Mouse (Mus musculus) G1E (cell line): Measurements from ENCODE around the gene Ntrk3. TPM values are rescaled to one million over a fixed set of nuclear protein-coding genes. Genes with fewer than 3 reads are reported as not detected.

Experiments
- ATAC-seq: 2 replicates; pipeline ENCODE4 v1.8.0; 2016; ENCODE audit warnings: mild to moderate bottlenecking; ENCODE audit not compliant: insufficient number of reproducible peaks, poor library complexity, low FRiP score, severe bottlenecking; ENCODE audit errors: extremely low read depth
- DNase-seq: peaks from one replicate; pipeline ENCODE4 v3.0.0; 2012; ENCODE audit warnings: low spot score
- H3K27me3 ChIP-seq: 2 replicates; pipeline ENCODE4 v1.6.1; 2012; ENCODE audit warnings: mild to moderate bottlenecking, low read length, inconsistent platforms; ENCODE audit not compliant: insufficient read depth
- H3K36me3 ChIP-seq: replicated peaks from 2 replicates; pipeline ENCODE3; 2012; ENCODE audit warnings: mild to moderate bottlenecking, inconsistent platforms
- H3K4me1 ChIP-seq: 2 replicates; pipeline ENCODE4 v1.6.1; 2012; ENCODE audit warnings: low read depth, low read length, inconsistent platforms, mixed read lengths; ENCODE audit not compliant: insufficient read depth
- H3K4me3 ChIP-seq: 2 replicates; pipeline ENCODE4 v1.5.1; 2012; ENCODE audit warnings: low read depth, mild to moderate bottlenecking, inconsistent platforms, low read length, moderate library complexity, mixed read lengths
- H3K9me3 ChIP-seq: replicated peaks from 2 replicates; pipeline ENCODE4 v1.6.1; 2012; ENCODE audit warnings: inconsistent platforms
- CTCF ChIP-seq: IDR thresholded peaks from 2 replicates; pipeline ENCODE4 v1.5.1; 2012; ENCODE audit warnings: low read depth, low read length, inconsistent platforms, mixed read lengths
- GATA1 ChIP-seq: IDR thresholded peaks from 2 replicates; pipeline ENCODE4 v1.6.1; 2012; ENCODE audit warnings: borderline replicate concordance, low read length, inconsistent platforms, mixed read lengths
- GATA2 ChIP-seq: IDR thresholded peaks from 2 replicates; pipeline ENCODE4 v1.6.1; 2012; ENCODE audit warnings: low read depth, low read length, inconsistent platforms, borderline replicate concordance
- POLR2AphosphoS5 ChIP-seq: IDR thresholded peaks from 2 replicates; pipeline ENCODE4 v1.6.1; 2012; ENCODE audit warnings: low read depth, low read length, inconsistent platforms; ENCODE audit not compliant: insufficient replicate concordance
- TAL1 ChIP-seq: conservative IDR thresholded peaks from 2 replicates; pipeline ENCODE4 v1.6.1; 2012; ENCODE audit warnings: low read depth, low read length, inconsistent platforms, mixed read lengths
- polyA plus RNA-seq: library from polyadenylated mRNA; stranded (reverse); fragments of >175 nt; gene quantifications from 2 replicates; pipeline ENCODE4 v1.2.3, GENCODE M21; 2012
- total RNA-seq, 2 experiments: library from RNA; stranded (forward) in 1 of 2; stranded (reverse) in 1 of 2; fragments of 200-1000 nt in 1 of 2; fragments of >200 nt in 1 of 2; fragmentation: Nextera tagmentation in 1 of 2; gene quantifications; 2 replicates each; pipeline ENCODE4 v1.2.3; 2014 to 2017

Gene Ntrk3
- total and polyA plus RNA-seq, 3 experiments: 0.27 TPM; not detected in 2

DNA sequence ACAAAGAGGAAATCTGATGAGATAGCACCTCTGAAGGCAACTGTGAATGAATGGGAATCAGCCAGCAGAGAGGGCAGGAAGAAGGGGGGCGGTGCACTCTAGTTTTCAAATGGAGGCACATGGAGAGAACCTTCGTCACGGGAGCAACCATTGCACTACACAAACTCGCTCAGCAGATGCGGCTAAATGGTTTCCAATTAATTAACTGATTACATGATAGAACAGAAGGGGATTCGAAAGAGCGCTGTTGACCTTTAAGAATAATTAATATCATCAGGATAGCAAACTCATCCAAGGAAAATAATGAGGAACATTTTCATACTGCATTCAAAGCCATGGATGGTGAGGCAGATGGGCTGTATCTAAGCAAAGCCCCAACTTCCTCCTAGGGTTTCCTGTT, 244.2 kb downstream of the Ntrk3 start:
- Histone ChIP-seq H3K36me3 (no peaks in the 10 kb centered on the region), H3K4me3 (no peak overlapping the region), H3K9me3 (peaks cover 36% of the 10 kb centered on the region), H3K4me1 (no peaks in the 10 kb centered on the region), H3K27me3 (no peaks in the 10 kb centered on the region)
- TF ChIP-seq GATA2 (no peak), GATA1 (no peak), POLR2AphosphoS5 (no peak), CTCF (no peak), TAL1 (no peak)
- no peak for ATAC-seq
- no peak for DNase-seq

DNA sequence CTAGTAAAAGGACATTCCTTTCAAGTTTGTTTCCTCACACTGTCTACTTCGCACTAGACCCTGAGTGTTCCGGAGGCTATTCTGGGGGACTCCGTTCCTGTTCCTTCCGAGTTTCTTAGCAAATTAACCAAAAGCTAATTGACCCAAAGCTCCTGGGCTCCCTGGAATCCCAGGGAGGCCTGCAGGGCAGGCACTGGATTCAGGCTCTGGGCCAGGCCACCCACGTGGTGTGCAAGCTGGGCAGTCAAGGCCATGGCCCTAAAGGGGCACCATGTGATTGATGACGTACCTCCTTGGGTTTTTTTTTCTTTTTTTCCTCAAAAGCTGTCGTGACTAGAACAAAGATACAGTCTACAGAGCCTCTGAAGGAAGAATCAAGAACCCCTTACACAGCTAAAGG, 246.6 kb downstream of the Ntrk3 start:
- DNase-seq (no peak), ATAC-seq (no peak)
- Histone ChIP-seq H3K27me3 (no peaks in the 10 kb centered on the region), H3K36me3 (no peaks in the 10 kb centered on the region), H3K4me1 (no peaks in the 10 kb centered on the region), H3K4me3 (no peak overlapping the region), H3K9me3 (peaks cover 33% of the 10 kb centered on the region)
- no peak for TF ChIP-seq TAL1
- no peak for TF ChIP-seq CTCF
- TF ChIP-seq GATA1: no peak
- no peak for TF ChIP-seq POLR2AphosphoS5

DNA sequence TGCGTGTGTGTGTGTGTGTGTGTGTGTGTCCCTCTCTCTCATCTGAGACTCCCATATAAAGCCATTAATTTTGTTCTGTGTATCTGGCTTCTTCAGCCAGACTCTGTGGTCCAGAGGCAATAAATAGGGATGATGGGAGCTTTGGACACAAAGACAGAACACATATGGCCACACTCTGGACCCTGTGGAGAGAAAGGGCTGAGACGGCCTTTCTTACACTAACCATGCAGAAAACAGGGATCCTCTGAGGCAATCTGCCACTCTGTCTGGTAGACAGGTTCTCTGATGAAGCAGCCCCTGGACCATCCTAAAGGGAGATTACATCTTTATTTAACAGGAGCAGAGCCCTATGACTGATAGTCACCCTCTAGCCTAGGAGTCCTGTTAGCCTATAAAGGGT, 253.5 kb downstream of the Ntrk3 start:
- no peak overlapping the region for H3K4me3 ChIP-seq
- no peaks in the 10 kb centered on the region for H3K27me3 ChIP-seq
- no peaks in the 10 kb centered on the region for H3K4me1 ChIP-seq
- DNase-seq (no peak), ATAC-seq (no peak)
- no peak for TF ChIP-seq CTCF
- no peak for TF ChIP-seq TAL1
- TF ChIP-seq POLR2AphosphoS5: no peak
- no peak for TF ChIP-seq GATA1
- TF ChIP-seq GATA2: no peak
- no peaks in the 10 kb centered on the region for H3K36me3 ChIP-seq
- peaks cover 2% of the 10 kb centered on the region for H3K9me3 ChIP-seq

DNA sequence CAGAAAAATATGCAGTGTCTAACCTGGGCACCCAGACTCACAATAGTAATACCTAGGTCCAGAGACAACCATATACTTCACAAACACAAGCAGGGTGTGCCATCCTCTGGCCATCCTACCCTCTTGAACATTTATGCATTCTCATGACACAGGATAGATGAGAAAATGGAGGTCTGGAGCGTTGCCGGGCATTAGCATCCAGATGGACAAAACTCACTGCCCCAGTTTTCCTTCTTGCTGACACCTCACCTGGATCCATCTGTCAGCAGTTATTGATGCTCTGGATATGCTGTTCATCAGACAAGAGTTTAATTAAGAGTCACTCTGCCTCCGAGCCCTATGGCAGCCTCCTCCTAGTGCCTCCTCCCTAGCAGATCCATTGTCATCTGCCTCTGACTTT, 254.1 kb downstream of the Ntrk3 start:
- peaks cover 2% of the 10 kb centered on the region for H3K9me3 ChIP-seq

DNA sequence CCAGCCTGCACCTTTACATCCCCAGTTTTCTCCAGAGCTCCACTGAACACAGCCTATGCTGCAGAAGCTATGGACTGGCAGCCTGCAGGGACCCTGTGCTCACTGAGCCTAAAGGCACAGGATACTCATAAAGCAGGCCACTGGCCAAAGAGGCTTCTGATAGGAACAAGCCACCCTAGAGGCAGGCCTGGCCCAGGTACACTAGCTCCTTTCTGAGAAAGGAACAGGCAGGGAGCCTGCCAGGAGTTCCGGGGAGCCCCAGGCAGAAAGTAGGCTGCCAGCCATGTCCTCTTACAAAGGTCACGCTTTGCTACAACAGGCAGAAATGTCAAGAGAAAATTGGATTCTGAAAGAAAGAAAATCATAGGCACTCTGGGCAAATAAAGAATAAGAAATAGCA, 254.8 kb downstream of the Ntrk3 start:
- Histone ChIP-seq H3K9me3 (peaks cover 2% of the 10 kb centered on the region), H3K4me3 (no peak overlapping the region), H3K27me3 (no peaks in the 10 kb centered on the region), H3K36me3 (no peaks in the 10 kb centered on the region), H3K4me1 (no peaks in the 10 kb centered on the region)
- ATAC-seq (no peak), DNase-seq (no peak)
- no peak for TF ChIP-seq TAL1
- TF ChIP-seq GATA1: no peak
- TF ChIP-seq GATA2: no peak
- no peak for TF ChIP-seq CTCF
- TF ChIP-seq POLR2AphosphoS5: no peak

More for the DNA sequence above, 254.1 kb downstream of the Ntrk3 start:
- TF ChIP-seq CTCF (no peak), TAL1 (no peak), GATA2 (no peak), POLR2AphosphoS5 (no peak), GATA1 (no peak)
- Histone ChIP-seq H3K36me3 (no peaks in the 10 kb centered on the region), H3K4me1 (no peaks in the 10 kb centered on the region), H3K4me3 (no peak overlapping the region), H3K27me3 (no peaks in the 10 kb centered on the region)
- no peak for DNase-seq
- no peak for ATAC-seq

DNA sequence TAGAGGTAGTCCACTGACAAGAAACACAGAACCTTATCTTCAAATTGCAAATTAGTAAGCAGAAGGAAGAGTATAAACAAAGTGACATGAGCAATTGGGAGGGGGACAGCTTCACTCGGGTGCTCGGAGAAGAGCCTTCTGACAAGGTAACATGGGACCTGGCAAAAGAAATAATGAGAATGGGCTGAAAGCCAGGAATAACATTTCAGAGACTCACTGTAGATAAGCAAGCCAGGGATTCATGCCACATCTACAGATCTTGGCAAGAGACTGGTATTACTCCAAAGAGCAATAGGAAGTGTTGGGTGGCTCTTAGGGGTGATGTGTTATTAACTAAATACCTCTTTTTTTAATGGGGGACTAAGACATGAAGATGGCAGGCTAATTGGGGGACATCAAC, 258.9 kb downstream of the Ntrk3 start:
- Histone ChIP-seq H3K4me3 (no peak overlapping the region), H3K9me3 (no peaks in the 10 kb centered on the region; the same call in 1 of the 2 replicates), H3K27me3 (no peaks in the 10 kb centered on the region), H3K36me3 (no peaks in the 10 kb centered on the region), H3K4me1 (no peaks in the 10 kb centered on the region)
- no peak for DNase-seq
- no peak for ATAC-seq
- TF ChIP-seq CTCF: no peak
- TF ChIP-seq POLR2AphosphoS5: no peak
- TF ChIP-seq GATA1: no peak
- no peak for TF ChIP-seq GATA2

DNA sequence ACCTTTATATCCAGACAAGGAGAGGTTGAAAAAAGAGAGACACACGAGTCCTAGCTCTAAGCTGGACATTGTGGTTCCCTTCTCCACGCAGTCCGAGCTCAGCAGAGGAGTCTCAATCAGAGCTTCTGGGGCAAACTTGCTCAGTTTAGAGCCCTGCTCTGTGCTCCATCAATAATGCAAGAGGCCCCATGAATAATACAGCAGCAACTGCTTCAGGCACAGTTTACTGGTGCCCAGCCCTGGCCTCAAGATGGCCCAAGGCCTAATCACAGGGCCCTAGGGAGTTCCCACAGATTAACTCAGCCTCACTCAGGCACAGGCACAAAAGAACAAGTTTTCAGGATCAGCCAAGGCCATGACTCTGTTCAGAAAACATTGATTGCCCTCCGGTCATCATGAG, 266.1 kb downstream of the Ntrk3 start:
- ATAC-seq: no peak
- Histone ChIP-seq H3K9me3 (peaks cover 18% of the 10 kb centered on the region), H3K27me3 (no peaks in the 10 kb centered on the region), H3K36me3 (no peaks in the 10 kb centered on the region), H3K4me1 (no peaks in the 10 kb centered on the region), H3K4me3 (no peak overlapping the region)
- no peak for DNase-seq
- TF ChIP-seq GATA2 (no peak), TAL1 (no peak), POLR2AphosphoS5 (no peak), CTCF (no peak), GATA1 (no peak)
